Comparison of ENCODE assay signal across 11 mouse cellular contexts in genomic region chr11:107397326-107397998, GRCm38 (mm10).
DNase-seq lines count a peak whose midpoint lies in the region; ATAC-seq and TF ChIP-seq lines count a peak whose summit lies in the region.
"Had no signal": no experiment of that assay in that cellular context is flagged by ENCODE, and none has a peak within 500 bp of the region (broad histone marks: within the 10 kb centered on the region; RNA-seq: fewer than 3 reads in every experiment).

No protein-coding gene starts in this region.

- no peak overlapping the region for H3K4me2 ChIP-seq in forebrain, postnatal 0 days (ENCODE audit: low read depth)
- H3K4me2 ChIP-seq in kidney, embryonic 15.5 days, result no peak overlapping the region

- H3K27me3 ChIP-seq in forebrain, embryonic 10.5 days (ENCODE audit: poor library complexity, severe bottlenecking), result no peaks in the 10 kb centered on the region
- H3K27me3 ChIP-seq in forebrain, postnatal 0 days (ENCODE audit: insufficient read depth, low read length), result no peaks in the 10 kb centered on the region
- H3K27me3 ChIP-seq in kidney, embryonic 15.5 days, result no peaks in the 10 kb centered on the region

- DNase-seq in forebrain, embryonic 10.5 days (ENCODE audit: extremely low spot score, low spot score), result no peak
- DNase-seq in forebrain, postnatal 0 days, result no peak
- no peak for DNase-seq in kidney, adult 11 months
- DNase-seq in spleen, postnatal 10 days (ENCODE audit: low spot score in 2 of 2), result peak; percentile 55 to 69
- DNase-seq in Muller cell, postnatal 12 days (ENCODE audit: inconsistent ontology term), result no peak
- DNase-seq in thymus, postnatal 0 days (ENCODE audit: low spot score), result no peak
- DNase-seq: cerebellum, postnatal 25 days; right cerebral cortex, postnatal 14 days had no signal

- H3K9ac ChIP-seq in forebrain, postnatal 0 days, result no peak overlapping the region
- no peak overlapping the region for H3K9ac ChIP-seq in kidney, embryonic 15.5 days

- H3K27ac ChIP-seq in forebrain, embryonic 10.5 days, result peak overlapping the region; percentile 21; the same call in 1 of the 2 replicates
- H3K27ac ChIP-seq in forebrain, postnatal 0 days (ENCODE audit: low read depth, low read length), result no peak overlapping the region
- H3K27ac ChIP-seq in kidney, embryonic 15.5 days, result 0 out of 2 replicates have a peak overlapping the region, but pooled peaks have one; percentile 20
- H3K27ac ChIP-seq: macrophage had no signal

- peaks cover 3% of the 10 kb centered on the region; the same call in 1 of the 2 replicates for H3K9me3 ChIP-seq in forebrain, embryonic 10.5 days
- no peaks in the 10 kb centered on the region for H3K9me3 ChIP-seq in forebrain, postnatal 0 days (ENCODE audit: low read length)
- no peaks in the 10 kb centered on the region for H3K9me3 ChIP-seq in kidney, embryonic 15.5 days (replicated peaks)

- H3K4me3 ChIP-seq in forebrain, embryonic 10.5 days, result no peak overlapping the region
- no peak overlapping the region for H3K4me3 ChIP-seq in forebrain, postnatal 0 days (ENCODE audit: low read depth, low read length)
- no peak overlapping the region for H3K4me3 ChIP-seq in kidney, embryonic 15.5 days (replicated peaks)

- TF ChIP-seq CTCF in forebrain, postnatal 0 days (IDR thresholded peaks at IDR 0.05; ENCODE audit: low read depth), result no peak

- peaks cover 3% of the 10 kb centered on the region; the same call in 1 of the 2 replicates for H3K36me3 ChIP-seq in forebrain, embryonic 10.5 days (replicated peaks)
- no peaks in the 10 kb centered on the region for H3K36me3 ChIP-seq in forebrain, postnatal 0 days (ENCODE audit: insufficient read depth)
- no peaks in the 10 kb centered on the region for H3K36me3 ChIP-seq in kidney, embryonic 15.5 days

- H3K4me1 ChIP-seq in forebrain, embryonic 10.5 days, result peaks cover 44% of the 10 kb centered on the region
- H3K4me1 ChIP-seq in forebrain, postnatal 0 days (ENCODE audit: insufficient read depth), result no peaks in the 10 kb centered on the region
- H3K4me1 ChIP-seq in kidney, embryonic 15.5 days, result peaks cover 31% of the 10 kb centered on the region

- no peak for ATAC-seq in forebrain, postnatal 0 days
- peak; percentile 77 for ATAC-seq in kidney, embryonic 15.5 days (replicated peaks; ENCODE audit: low FRiP score)
- ATAC-seq in erythroid progenitor cell, adult 5-6 weeks (replicated peaks; ENCODE audit: low FRiP score, poor library complexity, severe bottlenecking), result peak; percentile 91

- WGBS in forebrain, embryonic 10.5 days, result 85% methylated on average over 10 of the region's 10 CpGs
- WGBS in forebrain, postnatal 0 days, result 72% methylated on average over 10 of the region's 10 CpGs
- 62% methylated on average over 10 of the region's 10 CpGs for WGBS in kidney, embryonic 15.5 days

Comparison
In these comparisons a context has a peak if more than half of its experiments do, and no peak if none do; other contexts are left out.
1. DNase-seq: peak in spleen, postnatal 10 days (2 of 2); none in forebrain, embryonic 10.5 days (single experiment), forebrain, postnatal 0 days (single experiment), kidney, adult 11 months (single experiment), Muller cell, postnatal 12 days (single experiment) and thymus, postnatal 0 days (single experiment).